Mouse (Mus musculus) testis, postnatal 14 days (tissue): ENCODE results near the gene Phf7.

Experiments
- DNase-seq: peaks from one replicate; pipeline ENCODE4 v3.0.0; 2021; ENCODE audit warnings: low spot score

Gene Phf7

GRCm38 (mm10) chr14:31232404-31233069 is 18.6 kb downstream of the Phf7 start:
- no peak for DNase-seq

- DNase-seq = no peak
Observed at GRCm38 (mm10) chr14:31230442-31230841, 20.7 kb downstream of the Phf7 start.

- no peak for DNase-seq
Observed at GRCm38 (mm10) chr14:31228234-31228633, 22.9 kb downstream of the Phf7 start.

GRCm38 (mm10) chr14:31226978-31227377 is 24.1 kb downstream of the Phf7 start:
- DNase-seq = peak; percentile 71

- DNase-seq = peak; percentile 46
Observed at GRCm38 (mm10) chr14:31217666-31218065, 33.5 kb downstream of the Phf7 start, which contains the start of gene Sema3g. Gene Sema3g, plus strand, starts transcription at chr14:31217860.

GRCm38 (mm10) chr14:31216846-31217245 is 34.3 kb downstream of the Phf7 start, which contains the start of gene Nisch:
Gene Nisch, minus strand, starts transcription at chr14:31216946.
- no peak for DNase-seq

GRCm38 (mm10) chr14:31215157-31216002 is 35.7 kb downstream of the Phf7 start:
- DNase-seq = no peak

GRCm38 (mm10) chr14:31214684-31215083 is 36.4 kb downstream of the Phf7 start:
- DNase-seq = no peak

GRCm38 (mm10) chr14:31213868-31214267 is 37.2 kb downstream of the Phf7 start:
- DNase-seq = no peak

GRCm38 (mm10) chr14:31212499-31212898 is 38.6 kb downstream of the Phf7 start:
- DNase-seq = no peak

- DNase-seq = no peak
Observed at GRCm38 (mm10) chr14:31211854-31212253, 39.3 kb downstream of the Phf7 start.

- DNase-seq = no peak
Observed at GRCm38 (mm10) chr14:31209133-31209557, 42.0 kb downstream of the Phf7 start.

- DNase-seq = no peak
Observed at GRCm38 (mm10) chr14:31208084-31208483, 43.0 kb downstream of the Phf7 start, which contains the start of gene Tnnc1. Gene Tnnc1, plus strand, starts transcription at chr14:31208312.

- no peak for DNase-seq
Observed at GRCm38 (mm10) chr14:31207070-31207830, 43.9 kb downstream of the Phf7 start.

GRCm38 (mm10) chr14:31206472-31206981 is 44.6 kb downstream of the Phf7 start:
- peak; percentile 94 for DNase-seq

GRCm38 (mm10) chr14:31205562-31206467 is 45.3 kb downstream of the Phf7 start:
- DNase-seq = peak; percentile 60

GRCm38 (mm10) chr14:31205244-31205561 is 45.9 kb downstream of the Phf7 start:
- no peak for DNase-seq

GRCm38 (mm10) chr14:31204844-31205243 is 46.3 kb downstream of the Phf7 start:
- no peak for DNase-seq

- DNase-seq = no peak
Observed at GRCm38 (mm10) chr14:31200038-31200437, 51.1 kb downstream of the Phf7 start.

- no peak for DNase-seq
Observed at GRCm38 (mm10) chr14:31199599-31199998, 51.5 kb downstream of the Phf7 start.
